Mouse (Mus musculus) myocyte (in vitro differentiated cells): ENCODE measurements around the gene Rbfox2. TPM values are rescaled to one million over a fixed set of nuclear protein-coding genes. Genes with fewer than 3 reads are reported as not detected.
A peak's percentile ranks its signal among the peaks of the same experiment; 100 is the strongest.

Experiments used
- H3K27me3 ChIP-seq: one replicate; pipeline ENCODE4 v1.6.1; 2011; ENCODE audit not compliant: control insufficient read depth, insufficient read depth, insufficient read length
- H3K36me3 ChIP-seq: one replicate; pipeline ENCODE4 v1.6.1; 2011; ENCODE audit not compliant: control insufficient read depth, insufficient read depth
- H3K4me2 ChIP-seq: one replicate; pipeline ENCODE4 v1.6.1; 2011; ENCODE audit warnings: low read depth, control low read depth
- H3K4me3 ChIP-seq: one replicate; pipeline ENCODE4 v1.5.1; 2011; ENCODE audit warnings: mild to moderate bottlenecking, control low read depth, moderate library complexity
- H3K79me2 ChIP-seq: one replicate; pipeline ENCODE4 v1.6.1; 2011; ENCODE audit not compliant: control insufficient read depth, insufficient read depth
- H3ac ChIP-seq: one replicate; pipeline ENCODE4 v1.6.1; 2011; ENCODE audit not compliant: control insufficient read depth, insufficient read length
- CEBPB ChIP-seq: IDR thresholded peaks from 2 replicates; pipeline ENCODE4 v1.6.1; 2011; ENCODE audit warnings: mild to moderate bottlenecking, moderate library complexity; ENCODE audit not compliant: poor library complexity, insufficient read depth, severe bottlenecking
- E2F4 ChIP-seq: IDR thresholded peaks from one replicate; pipeline ENCODE4 v1.6.1; 2011; ENCODE audit warnings: mild to moderate bottlenecking, control low read depth, moderate library complexity; ENCODE audit not compliant: insufficient read depth
- MAX ChIP-seq: IDR thresholded peaks from one replicate; pipeline ENCODE4 v1.6.1; 2011; ENCODE audit warnings: low read depth, mild to moderate bottlenecking, control low read depth
- MYOD1 ChIP-seq, 3 experiments: IDR thresholded peaks; one replicate each; pipeline ENCODE4 v1.6.1; 2011; ENCODE audit warnings: control low read depth in 2 of 3, low read depth in 2 of 3, mild to moderate bottlenecking in 2 of 3, moderate library complexity in 1 of 3; ENCODE audit not compliant: insufficient read length in 2 of 3, control insufficient read depth in 1 of 3
- MYOG ChIP-seq, 3 experiments: IDR thresholded peaks; one replicate each; pipeline ENCODE4 v1.6.1; 2011; ENCODE audit warnings: control low read depth in 2 of 3, low read depth in 2 of 3, mild to moderate bottlenecking in 2 of 3; ENCODE audit not compliant: insufficient read length in 2 of 3, control insufficient read depth in 1 of 3, insufficient read depth in 1 of 3
- POLR2A ChIP-seq: IDR thresholded peaks from one replicate; pipeline ENCODE4 v1.6.1; 2011; ENCODE audit warnings: low read depth, mild to moderate bottlenecking, control low read depth, moderate library complexity; ENCODE audit not compliant: insufficient read length
- POLR2AphosphoS2 ChIP-seq: IDR thresholded peaks from one replicate; pipeline ENCODE4 v1.6.1; 2011; ENCODE audit warnings: low read depth, control low read depth; ENCODE audit not compliant: insufficient read length
- REST ChIP-seq: IDR thresholded peaks from one replicate; pipeline ENCODE4 v1.6.1; 2011; ENCODE audit warnings: mild to moderate bottlenecking, control low read depth, moderate library complexity; ENCODE audit not compliant: insufficient read depth, insufficient read length
- SRF ChIP-seq: IDR thresholded peaks from one replicate; pipeline ENCODE4 v1.6.1; 2011; ENCODE audit warnings: low read depth; ENCODE audit not compliant: control insufficient read depth, insufficient read length
- TCF12 ChIP-seq: IDR thresholded peaks from one replicate; pipeline ENCODE4 v1.6.1; 2011; ENCODE audit warnings: mild to moderate bottlenecking, control low read depth; ENCODE audit not compliant: poor library complexity, insufficient read depth, severe bottlenecking
- TCF3 ChIP-seq: IDR thresholded peaks from one replicate; pipeline ENCODE4 v1.6.1; 2011; ENCODE audit warnings: low read depth, control low read depth; ENCODE audit not compliant: insufficient read length
- USF1 ChIP-seq: IDR thresholded peaks from one replicate; pipeline ENCODE4 v1.6.1; 2011; ENCODE audit warnings: low read depth, mild to moderate bottlenecking, control low read depth, moderate library complexity
- polyA plus RNA-seq: library from polyadenylated mRNA; unstranded; fragments of >200 nt; fragmentation: generic; extraction: Trizol; gene quantifications from one replicate; pipeline ENCODE4 v1.2.1, GENCODE M21; 2012; ENCODE audit warnings: missing spikeins

Gene Rbfox2
- polyA plus RNA-seq, 1 experiment: 136 TPM

DNA sequence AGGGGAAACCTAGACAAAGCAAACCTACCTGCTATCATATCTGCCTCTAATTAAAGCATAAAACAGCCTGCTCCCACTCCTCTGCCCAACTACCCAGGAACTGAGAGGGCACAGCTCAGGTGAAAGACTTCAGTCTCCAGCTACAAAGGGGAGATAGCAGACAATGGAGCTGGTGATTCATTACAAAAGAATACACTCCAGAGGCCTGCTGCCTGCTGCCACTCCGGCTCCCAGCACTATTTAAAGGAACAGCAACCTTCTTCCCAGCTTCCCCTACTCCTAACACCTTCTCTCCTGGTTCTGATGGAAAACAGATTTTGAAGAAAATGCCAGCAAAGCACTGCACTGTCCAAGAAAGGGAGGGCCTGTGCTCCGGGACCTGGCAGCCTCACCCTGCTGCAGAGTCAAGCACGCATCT lies 156.4 kb downstream of the Rbfox2 start:
- H3K4me2 ChIP-seq: peak overlapping the region; percentile 71
- H3K27me3 ChIP-seq: no peaks in the 10 kb centered on the region
- TF ChIP-seq MYOG (IDR thresholded peaks at IDR 0.05; ENCODE audit: control insufficient read depth in 1 of 3, insufficient read depth in 1 of 3, insufficient read length in 2 of 3, low read depth in 2 of 3) (peak in 1 of 3 experiments; percentile 15), TCF3 (no peak), USF1 (no peak), MAX (no peak), CEBPB (no peak), E2F4 (no peak), TCF12 (no peak), REST (no peak), SRF (no peak), POLR2AphosphoS2 (peak; percentile 68), POLR2A (peak; percentile 35), MYOD1 (IDR thresholded peaks at IDR 0.05; ENCODE audit: control insufficient read depth in 1 of 3, insufficient read length in 2 of 3, low read depth in 2 of 3) (peak in 1 of 3 experiments; percentile 34)
- H3K4me3 ChIP-seq: peak overlapping the region; percentile 69
- H3ac ChIP-seq: peak overlapping the region; percentile 24
- peaks cover 97% of the 10 kb centered on the region for H3K79me2 ChIP-seq
- peaks cover 38% of the 10 kb centered on the region for H3K36me3 ChIP-seq

DNA sequence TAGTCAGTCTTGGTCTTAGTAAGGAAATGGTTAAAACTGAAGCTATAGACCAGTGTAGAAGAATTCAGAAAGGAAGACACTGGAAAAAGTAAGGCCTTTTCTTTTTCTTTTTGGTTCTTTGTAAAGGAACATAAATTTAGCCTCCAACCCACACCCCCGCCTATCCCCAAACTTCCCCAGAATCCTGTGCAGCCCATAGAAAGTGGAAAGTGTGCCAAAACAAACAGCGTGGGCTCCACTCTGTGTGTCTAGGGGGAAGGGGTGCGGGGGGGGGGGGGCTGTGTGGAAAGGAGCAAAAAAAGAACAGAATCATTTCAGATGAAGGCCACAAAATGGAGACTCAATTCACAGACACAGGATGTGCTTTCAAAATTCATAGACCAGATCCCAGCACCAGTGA lies 156.8 kb downstream of the Rbfox2 start:
- peak overlapping the region; percentile 24 for H3ac ChIP-seq
- H3K4me3 ChIP-seq: peak overlapping the region; percentile 69
- H3K4me2 ChIP-seq: peak overlapping the region; percentile 71
- no peak for TF ChIP-seq POLR2AphosphoS2
- TF ChIP-seq MYOD1 (IDR thresholded peaks at IDR 0.05; ENCODE audit: control insufficient read depth in 1 of 3, insufficient read length in 2 of 3, low read depth in 2 of 3): no peak
- no peak for TF ChIP-seq TCF12
- no peak for TF ChIP-seq MYOG (IDR thresholded peaks at IDR 0.05; ENCODE audit: control insufficient read depth in 1 of 3, insufficient read depth in 1 of 3, insufficient read length in 2 of 3, low read depth in 2 of 3)
- no peak for TF ChIP-seq TCF3
- no peak for TF ChIP-seq MAX
- TF ChIP-seq CEBPB: no peak
- no peak for TF ChIP-seq E2F4
- no peak for TF ChIP-seq REST
- no peak for TF ChIP-seq USF1
- no peak for TF ChIP-seq SRF
- TF ChIP-seq POLR2A: no peak
- H3K27me3 ChIP-seq: no peaks in the 10 kb centered on the region
- H3K36me3 ChIP-seq: peaks cover 42% of the 10 kb centered on the region
- H3K79me2 ChIP-seq: peaks cover 97% of the 10 kb centered on the region

DNA sequence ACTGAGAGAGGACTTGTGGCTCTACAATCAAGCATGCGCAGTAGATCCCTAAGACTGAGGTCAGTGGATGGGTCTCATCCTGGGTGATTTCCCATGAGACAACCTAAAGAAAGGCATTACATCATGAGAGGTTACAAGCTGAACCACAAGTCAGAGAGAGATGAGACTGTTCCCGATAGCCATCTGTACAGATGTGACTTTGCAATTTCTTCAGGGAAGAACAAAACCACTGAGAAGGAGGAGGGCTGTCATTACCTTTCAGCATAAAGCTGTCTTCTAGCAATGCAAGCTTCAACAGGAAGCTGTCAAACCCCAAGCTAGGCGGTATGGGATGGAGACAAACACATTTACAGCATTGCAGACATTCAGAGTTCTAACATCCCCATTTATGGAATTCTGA lies 157.3 kb downstream of the Rbfox2 start:
- Histone ChIP-seq H3K79me2 (peaks cover 97% of the 10 kb centered on the region), H3ac (no peak overlapping the region), H3K4me2 (peak overlapping the region; percentile 71), H3K4me3 (peak overlapping the region; percentile 69), H3K36me3 (peaks cover 44% of the 10 kb centered on the region), H3K27me3 (no peaks in the 10 kb centered on the region)
- TF ChIP-seq REST: no peak
- TF ChIP-seq CEBPB: 0 out of 2 replicates have a peak, but pooled peaks have one; percentile 42
- TF ChIP-seq MYOD1 (IDR thresholded peaks at IDR 0.05; ENCODE audit: control insufficient read depth in 1 of 3, insufficient read length in 2 of 3, low read depth in 2 of 3): peak in 1 of 3 experiments; percentile 4
- peak; percentile 78 for TF ChIP-seq POLR2AphosphoS2

DNA sequence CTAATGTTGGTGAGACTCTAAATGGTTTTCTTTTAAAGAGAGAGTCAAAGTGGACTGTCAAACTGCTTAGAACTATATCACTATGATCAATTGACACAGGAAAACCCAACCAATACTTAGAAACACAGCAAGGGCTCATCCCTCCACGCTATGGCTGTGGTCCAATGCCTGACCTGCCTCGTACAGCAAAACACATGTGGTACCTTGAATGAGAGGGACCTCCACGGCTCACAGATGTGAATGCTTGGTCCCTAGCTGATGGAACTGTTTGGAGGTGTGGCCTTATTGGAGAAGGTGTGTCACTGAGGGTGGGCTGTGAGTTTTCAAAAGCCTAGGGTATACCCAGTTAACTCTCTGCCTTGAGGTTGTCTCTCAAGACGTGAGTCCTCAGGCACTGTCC lies 159.9 kb downstream of the Rbfox2 start:
- Histone ChIP-seq H3ac (no peak overlapping the region), H3K4me3 (no peak overlapping the region), H3K4me2 (no peak overlapping the region), H3K79me2 (peaks cover 100% of the 10 kb centered on the region), H3K27me3 (no peaks in the 10 kb centered on the region), H3K36me3 (peaks cover 62% of the 10 kb centered on the region)
- TF ChIP-seq CEBPB (no peak), USF1 (no peak), TCF12 (no peak), MAX (no peak), POLR2AphosphoS2 (peak; percentile 61), TCF3 (no peak), MYOD1 (IDR thresholded peaks at IDR 0.05; ENCODE audit: control insufficient read depth in 1 of 3, insufficient read length in 2 of 3, low read depth in 2 of 3) (no peak), SRF (no peak), MYOG (IDR thresholded peaks at IDR 0.05; ENCODE audit: control insufficient read depth in 1 of 3, insufficient read depth in 1 of 3, insufficient read length in 2 of 3, low read depth in 2 of 3) (no peak), POLR2A (peak; percentile 50), E2F4 (no peak), REST (no peak)

DNA sequence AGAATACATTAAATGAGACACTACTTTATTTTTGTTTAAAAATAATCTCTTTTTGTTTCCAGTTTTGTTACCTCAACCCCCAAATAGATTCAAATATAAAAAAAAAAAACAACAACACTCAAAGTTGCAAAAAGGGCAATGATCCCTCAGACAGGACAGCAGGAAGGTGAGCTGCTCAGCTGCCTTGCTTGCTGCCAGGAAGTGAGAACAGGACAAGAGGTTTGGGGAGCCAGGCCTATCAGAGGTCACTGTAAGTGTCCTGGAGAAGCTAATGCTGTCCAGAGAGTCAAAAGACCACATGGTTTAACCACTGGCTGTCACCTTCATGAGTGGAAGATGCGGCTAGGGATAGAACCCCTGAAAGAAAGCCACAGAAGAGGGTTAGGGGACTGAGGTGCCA lies 161.8 kb downstream of the Rbfox2 start:
- Histone ChIP-seq H3K4me3 (no peak overlapping the region), H3K4me2 (no peak overlapping the region), H3K27me3 (no peaks in the 10 kb centered on the region), H3K79me2 (peaks cover 100% of the 10 kb centered on the region), H3K36me3 (peaks cover 78% of the 10 kb centered on the region), H3ac (no peak overlapping the region)
- TF ChIP-seq MYOG (IDR thresholded peaks at IDR 0.05; ENCODE audit: control insufficient read depth in 1 of 3, insufficient read depth in 1 of 3, insufficient read length in 2 of 3, low read depth in 2 of 3): no peak
- peak; percentile 35 for TF ChIP-seq POLR2AphosphoS2
